Mouse (Mus musculus): ENCODE data around the gene Mvb12b.

GRCm38 (mm10) chr2:33714932-33715331 lies 172.8 kb downstream of the Mvb12b start:
- TF ChIP-seq HCFC1 (IDR thresholded peaks at IDR 0.05; ENCODE audit: borderline replicate concordance, insufficient read depth, low read length), result no peak
- TF ChIP-seq MAFK (IDR thresholded peaks at IDR 0.05; ENCODE audit: insufficient read depth, low read depth, low read length), result no peak
- no peak for TF ChIP-seq ZC3H11A (IDR thresholded peaks at IDR 0.05; ENCODE audit: borderline replicate concordance, low read depth, low read length)
- TF ChIP-seq CHD2 (IDR thresholded peaks at IDR 0.05; ENCODE audit: low read depth, low read length), result no peak
